Mouse (Mus musculus) E14TG2a.4 (cell line): ENCODE data around the gene Kank2.
A peak's percentile ranks its signal among the peaks of the same experiment; 100 is the strongest.

Experiments
- CTCF ChIP-seq: conservative IDR thresholded peaks from 2 replicates; pipeline ENCODE4 v1.5.1; 2014; ENCODE audit warnings: low read length
- NANOG ChIP-seq: IDR thresholded peaks from 2 replicates; pipeline ENCODE4 v1.6.1; 2014; ENCODE audit warnings: borderline replicate concordance, low read length, mixed read lengths
- POU5F1 ChIP-seq: IDR thresholded peaks from 2 replicates; pipeline ENCODE4 v1.6.1; 2014; ENCODE audit warnings: low read length, borderline replicate concordance

- TF ChIP-seq CTCF (no peak), POU5F1 (no peak), NANOG (peak; percentile 92)
Observed at GRCm38 (mm10) chr9:21768511-21769411, 29.8 kb downstream of the Kank2 start.
